Mouse (Mus musculus) frontal cortex, postnatal 36 days (tissue): ENCODE data around the gene Olfr223.
"Not testable (repeated sequence)": the region's sequence is repeated elsewhere in the genome, so short reads cannot be mapped to it uniquely, and the experiment has no call there.

Experiments
- DNase-seq, 2 experiments: peaks; one replicate each; pipeline ENCODE4 v3.0.0; 2022; ENCODE audit warnings: low spot score in 2 of 2

Gene Olfr223

DNA sequence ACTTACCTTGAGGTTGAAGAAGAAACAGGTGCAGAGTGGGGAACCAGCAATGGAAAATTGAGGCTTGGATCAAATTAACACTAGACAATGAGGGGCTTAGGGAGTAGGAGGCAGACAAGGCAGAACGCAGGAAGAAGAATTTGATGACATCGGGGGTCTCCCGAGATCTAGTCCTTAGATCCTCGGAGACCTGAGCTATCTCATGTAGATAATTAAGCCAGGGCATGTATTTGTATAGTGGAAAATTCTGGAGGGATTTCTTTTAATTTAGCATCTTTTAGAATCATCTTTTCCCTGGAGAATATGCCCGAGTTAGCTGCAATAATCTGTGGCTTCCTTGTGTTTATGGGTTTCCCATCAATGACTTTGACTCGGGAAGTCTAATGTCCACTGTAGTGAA lies at the start of gene Olfr223:
Gene Olfr223, minus strand, starts transcription at position 101 of the 400 bp plus-strand sequence.
- DNase-seq, result no peak

DNA sequence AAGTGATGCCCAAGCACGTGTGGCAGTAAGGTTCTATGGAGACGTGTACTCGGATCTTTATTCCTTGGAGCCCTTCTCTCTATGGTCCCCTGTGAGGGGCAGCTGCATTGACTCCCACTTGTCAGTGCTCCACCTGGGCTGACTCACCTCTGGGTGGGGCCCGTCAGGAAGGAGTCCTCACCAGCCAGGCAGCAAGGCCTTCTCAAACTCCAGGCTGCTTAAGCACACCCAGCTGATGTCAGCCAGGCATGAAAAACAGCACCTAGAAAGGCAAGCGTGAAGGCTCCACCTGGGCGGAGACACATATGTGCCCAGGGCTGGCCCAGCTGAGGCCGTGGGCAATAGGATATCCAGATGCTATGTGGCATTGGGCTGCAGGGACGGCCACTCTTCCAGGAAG lies 49.3 kb upstream of the Olfr223 start:
- DNase-seq, result no peak

DNA sequence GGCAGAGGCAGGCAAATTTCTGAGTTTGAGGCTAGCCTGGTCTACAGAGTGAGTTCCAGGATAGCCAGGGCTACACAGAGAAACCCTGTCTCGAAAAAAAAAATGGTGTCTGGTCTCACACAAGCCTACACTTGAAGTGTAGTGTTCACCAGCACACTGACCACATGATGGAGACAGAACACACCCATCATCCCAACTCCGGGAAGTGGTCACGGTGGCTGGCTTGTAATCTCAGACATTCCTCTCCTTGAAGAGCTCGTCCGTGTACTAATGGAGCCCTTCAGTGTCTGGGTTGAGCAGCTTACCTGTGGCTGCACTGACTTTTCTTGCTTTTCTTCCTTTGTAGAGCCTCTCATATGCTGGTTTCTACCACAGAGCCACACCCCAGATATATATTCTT lies 48.1 kb upstream of the Olfr223 start:
- DNase-seq, result no peak

DNA sequence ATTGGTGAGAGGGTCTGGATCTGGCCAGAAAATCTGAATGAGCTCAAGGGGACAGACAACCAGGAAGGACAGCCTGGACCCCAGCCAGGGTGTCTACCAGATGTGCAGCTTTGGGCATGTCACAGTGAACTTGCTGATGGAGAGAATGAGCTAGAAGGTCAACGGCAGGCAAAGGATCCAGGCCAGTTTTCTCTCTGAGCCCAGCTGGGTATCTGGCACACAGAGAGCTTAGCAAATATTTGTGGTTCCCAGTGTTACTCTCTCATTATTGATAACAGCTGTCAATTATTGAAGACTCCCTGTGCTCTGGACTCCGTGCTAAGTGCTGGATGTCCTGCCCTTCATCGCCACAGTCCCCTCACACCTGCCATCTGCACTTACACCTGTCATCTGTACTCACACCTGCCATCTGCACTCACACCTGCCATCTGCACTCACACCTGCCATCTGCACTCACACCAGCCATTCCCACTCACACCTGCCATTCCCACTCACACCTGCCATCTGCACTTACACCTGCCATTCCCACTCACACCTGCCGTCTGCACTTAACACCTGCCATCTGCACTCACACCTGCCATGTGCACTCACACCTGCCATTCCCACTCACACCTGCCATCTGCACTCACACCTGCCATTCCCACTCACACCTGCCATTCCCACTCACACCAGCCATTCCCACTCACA lies 47.0 kb upstream of the Olfr223 start:
- no peak for DNase-seq

DNA sequence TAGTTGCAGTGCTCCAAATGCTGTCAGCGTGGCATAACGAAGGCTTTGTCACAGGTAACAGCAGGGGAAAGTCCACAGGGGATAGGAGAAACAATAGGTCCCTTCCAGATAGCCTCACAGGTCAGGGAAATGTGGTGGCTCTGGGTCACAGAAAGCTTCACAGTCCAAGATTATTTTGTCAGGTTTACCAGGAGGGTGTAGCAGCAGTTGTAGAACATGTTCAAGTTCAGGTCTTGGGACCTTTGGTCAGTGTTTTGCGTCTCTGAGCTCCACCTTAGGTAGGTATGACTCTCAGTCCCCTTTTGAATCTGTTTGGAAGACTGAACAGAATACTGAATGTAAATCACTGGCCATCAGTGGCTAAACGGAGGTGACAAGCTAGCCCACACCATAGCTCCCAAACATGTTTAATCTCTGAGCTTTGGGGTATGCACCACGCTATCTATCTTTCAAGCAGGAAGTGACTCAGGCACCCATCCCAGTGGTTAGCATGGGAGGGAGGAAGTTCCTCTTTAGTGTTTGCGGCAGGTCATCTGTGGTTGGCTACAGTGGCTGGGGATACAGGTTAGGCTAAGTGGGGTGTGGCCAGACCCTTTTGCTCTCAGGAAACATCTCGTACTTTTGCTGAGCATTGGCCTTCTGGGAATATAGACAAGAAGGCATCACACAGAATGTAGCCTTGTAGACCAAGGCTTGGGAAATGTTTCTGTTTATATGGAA lies 43.8 kb upstream of the Olfr223 start:
- DNase-seq, result no peak

DNA sequence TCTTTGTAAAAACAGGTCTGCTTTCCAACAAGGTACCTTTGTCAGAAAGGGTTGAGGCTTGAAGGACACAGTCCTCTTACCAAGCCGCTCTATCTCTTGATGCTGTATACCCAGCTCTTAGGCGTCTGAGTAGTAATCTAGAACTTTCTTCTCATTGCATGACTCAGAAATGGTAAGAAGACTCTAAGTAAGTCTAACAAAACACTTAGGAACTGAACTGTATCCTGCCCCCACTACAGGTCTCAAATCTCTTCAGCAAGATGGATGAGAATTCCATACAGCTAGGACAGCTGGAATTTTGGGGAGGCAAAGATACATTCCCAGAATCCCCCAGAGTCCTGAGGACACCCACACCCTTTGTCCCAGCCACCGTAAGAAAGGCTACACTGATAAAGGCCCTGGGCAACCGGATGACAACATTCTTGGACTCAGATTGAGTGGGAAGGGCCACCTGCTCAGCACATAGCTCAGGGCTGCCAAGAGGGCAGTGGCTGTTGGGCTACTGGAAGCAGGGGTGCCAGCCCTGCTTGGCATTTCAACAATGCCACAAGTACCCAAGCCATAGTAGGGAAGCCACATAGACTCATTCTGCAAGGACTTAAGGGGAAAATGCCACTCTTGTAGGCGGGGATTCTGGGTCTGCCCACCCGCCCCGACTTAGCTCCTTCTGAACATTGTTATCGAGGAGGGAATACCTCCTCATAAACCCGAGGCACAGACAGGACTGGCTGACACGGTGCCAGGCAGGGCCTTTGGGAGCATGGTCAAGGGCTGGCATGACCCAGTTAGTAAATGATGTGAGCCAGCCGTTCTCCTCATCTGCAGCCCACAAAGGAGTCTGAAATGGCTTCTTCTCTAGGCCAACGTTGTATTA lies 43.0 kb upstream of the Olfr223 start:
- no peak for DNase-seq

DNA sequence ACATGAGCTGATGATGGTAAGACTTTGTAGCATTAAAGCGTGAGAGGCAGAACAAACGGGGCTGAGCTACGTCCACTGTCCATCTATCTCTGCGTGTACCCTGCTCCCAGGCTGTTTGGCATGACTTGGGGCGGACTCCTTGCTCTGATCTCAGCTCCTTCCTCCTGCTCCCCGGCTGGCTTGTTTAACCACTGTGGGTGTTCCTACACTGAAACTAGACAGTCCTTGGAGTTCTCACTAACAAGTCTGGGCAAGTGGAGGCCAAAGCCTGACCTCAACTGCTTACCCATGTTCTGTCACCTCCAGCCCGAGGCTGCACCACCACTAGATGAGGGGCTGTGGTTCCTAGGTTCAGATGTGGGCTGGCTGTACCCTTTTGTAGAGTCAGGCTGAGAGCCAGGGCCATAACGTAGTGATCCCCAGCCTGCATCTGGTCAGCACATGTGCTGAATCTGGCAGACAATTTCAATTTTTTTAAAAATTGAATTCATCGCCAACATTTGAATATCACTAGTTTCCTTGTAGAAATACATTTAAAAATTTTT lies 42.2 kb upstream of the Olfr223 start:
- no peak for DNase-seq

DNA sequence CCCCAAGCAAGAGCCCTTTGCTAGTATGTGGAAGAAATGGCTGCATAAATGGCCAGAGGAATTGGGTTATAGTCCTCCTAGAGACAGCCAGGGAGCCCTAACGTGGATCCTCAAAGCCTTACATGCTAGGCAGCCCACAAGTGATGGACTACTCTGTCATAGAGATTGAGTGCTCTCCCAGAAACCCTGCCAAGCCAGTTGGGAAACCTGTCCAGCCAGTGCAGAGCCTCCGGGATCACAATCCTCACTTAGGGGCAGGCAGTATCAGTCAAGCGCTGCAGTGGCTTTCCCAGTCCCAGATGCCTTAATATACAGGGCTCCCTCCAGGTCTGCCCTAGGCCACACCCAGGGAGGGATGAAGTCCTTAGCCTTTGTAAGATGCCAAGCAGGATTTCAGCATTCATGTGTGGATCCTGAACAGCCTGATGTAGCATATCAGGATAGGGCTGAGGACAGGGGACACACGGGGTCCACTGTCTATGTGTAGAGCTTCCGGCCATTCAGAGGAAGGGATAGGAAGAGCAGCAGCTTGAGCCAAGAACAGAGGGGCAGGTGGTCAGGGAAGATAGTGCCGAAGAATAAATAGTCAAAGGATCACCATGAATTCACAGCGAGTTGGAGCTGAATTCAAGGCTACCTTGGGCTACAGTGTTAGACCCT lies 41.0 kb upstream of the Olfr223 start:
- no peak for DNase-seq

DNA sequence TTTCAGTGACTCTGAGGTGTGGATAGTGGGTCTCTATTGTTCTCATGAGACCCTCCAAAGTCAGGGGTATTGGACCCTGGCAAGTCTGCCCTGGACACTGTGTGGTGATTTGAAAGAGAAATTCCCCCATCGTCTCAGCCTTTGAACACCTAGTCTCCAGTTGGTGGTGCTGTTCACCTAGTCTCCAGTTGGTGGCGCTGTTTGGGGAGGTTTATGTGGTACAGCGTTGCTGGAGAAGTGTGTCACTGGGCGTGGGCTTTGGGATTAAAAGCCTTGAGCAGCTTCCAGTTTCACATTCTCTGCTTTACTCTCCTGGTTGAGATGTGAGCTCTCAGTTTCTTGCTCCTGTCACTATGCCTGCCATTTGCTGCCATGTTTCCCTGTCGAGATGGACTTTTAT lies 39.9 kb upstream of the Olfr223 start:
- DNase-seq, result peak; percentile 24 to 28

DNA sequence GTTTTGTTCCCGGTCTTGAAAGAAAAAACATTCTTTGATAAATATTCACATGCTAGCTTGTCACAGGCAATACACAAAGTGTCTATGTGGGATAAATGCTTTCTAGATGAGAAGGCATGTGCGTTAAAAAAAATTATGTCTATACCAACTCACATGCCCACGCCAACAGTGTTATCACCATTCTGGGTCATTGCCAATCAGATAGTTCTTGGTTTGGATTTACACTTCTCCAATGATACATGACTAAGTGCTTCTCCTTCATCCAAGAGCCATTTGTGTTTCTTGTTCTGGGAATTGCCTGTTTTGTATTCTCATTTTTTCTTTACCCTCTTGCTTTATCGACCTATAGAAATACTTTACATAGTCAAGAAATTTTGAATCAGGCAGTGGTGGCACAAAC lies 38.9 kb upstream of the Olfr223 start:
- no peak for DNase-seq

DNA sequence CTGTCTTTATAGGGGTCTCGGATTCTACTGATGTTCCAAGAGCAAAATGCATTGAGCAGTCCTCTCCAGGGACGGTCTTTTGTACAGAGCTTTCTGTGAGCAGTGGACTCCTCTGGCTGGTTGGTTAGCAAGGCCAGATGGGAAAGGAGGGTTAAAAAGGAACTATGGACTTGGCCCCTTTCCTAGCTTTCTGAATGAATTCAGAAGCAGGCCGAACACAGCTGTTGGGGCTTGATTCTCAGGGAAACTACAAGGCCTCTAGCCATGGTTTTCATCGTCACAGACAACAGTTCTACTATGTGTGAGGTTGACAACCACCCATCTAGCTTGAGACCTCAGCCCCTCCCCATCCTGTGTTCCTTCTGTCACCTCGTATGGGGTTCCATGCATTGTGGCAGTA lies 36.8 kb upstream of the Olfr223 start:
- DNase-seq, result no peak

DNA sequence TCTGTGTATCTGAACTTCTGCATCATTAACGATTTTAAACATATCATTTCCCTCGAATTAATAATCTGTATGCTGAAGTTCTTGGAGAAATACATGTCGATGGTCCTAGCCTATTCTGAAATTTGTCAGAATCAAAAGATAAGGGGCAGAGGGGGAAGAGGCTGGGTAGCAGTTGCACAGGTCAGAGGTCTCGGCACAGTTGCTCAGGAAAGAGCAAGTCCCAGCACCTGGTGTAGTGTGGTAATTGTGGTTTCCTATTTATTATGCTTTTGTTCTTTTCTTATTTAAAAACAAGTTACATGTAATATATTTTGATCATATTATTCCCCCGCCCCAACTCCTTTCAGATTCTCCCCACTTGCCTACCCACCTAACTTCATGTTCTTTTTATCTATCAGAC lies 35.1 kb upstream of the Olfr223 start:
- no peak for DNase-seq

DNA sequence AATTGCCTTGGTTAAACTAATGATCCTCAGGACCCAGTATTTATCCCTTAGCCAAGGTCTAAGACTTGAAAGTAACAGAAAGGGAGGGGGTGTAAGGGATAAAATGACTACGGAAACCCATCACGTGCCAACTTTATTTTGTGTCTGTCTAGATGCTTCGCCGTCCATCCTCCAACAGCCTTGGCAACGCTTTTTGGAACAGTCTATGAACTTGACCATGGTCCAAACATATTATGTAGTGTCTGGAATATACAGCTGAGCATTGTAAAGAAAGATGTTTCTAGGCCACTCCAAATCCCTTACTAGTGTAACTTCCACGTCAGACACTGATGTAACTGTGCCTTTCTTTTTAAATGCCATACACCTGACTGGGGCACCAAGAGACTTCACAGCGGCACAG lies 33.1 kb upstream of the Olfr223 start:
- no peak for DNase-seq

DNA sequence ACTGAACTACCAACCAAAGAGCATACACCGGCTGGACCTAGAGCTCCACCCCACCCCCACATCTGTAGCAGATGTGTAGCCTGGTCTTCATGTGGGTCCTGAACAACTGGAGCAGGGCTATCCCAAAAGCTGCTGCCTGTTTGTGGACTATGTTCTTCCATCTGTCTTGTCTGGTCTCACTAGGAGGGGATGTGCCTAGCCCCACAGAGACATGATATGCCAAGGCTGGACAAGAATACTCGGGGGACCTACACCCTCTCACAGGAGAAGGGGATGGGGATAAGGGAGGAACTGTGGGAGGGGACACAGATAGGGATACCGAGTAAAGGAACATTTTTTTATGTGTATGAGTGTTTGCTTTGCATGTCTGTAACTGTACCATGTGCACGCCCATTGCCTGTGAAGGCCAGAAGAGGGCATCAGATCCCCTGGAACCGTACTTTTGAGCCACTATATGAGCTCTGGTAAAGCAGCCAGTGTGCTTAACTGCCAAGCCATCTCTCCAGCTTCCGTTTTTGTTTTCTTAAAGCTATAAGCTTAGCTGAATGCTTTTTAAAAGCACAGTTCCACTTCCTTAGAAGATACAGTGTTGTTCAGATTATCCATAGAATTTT lies 31.0 kb upstream of the Olfr223 start:
- peak; percentile 53 to 81 for DNase-seq

DNA sequence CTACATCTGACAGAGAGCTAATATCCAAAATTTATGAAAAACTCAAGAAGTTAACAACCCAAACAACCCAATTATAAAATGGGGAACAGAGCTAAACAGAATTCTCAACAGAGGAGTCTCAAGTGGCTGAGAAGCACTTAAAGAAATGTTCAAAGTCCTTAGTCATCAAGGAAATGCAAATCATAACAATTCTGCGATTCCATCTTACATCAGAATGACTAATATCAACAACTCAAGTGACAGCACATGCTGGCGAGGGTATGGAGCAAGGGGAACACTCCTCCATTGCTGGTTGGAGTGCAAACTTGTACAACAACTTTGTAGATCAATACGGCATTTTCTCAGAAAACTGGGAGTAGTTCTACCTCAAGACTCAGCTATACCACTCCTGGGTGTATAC lies 29.1 kb upstream of the Olfr223 start:
- no peak for DNase-seq

DNA sequence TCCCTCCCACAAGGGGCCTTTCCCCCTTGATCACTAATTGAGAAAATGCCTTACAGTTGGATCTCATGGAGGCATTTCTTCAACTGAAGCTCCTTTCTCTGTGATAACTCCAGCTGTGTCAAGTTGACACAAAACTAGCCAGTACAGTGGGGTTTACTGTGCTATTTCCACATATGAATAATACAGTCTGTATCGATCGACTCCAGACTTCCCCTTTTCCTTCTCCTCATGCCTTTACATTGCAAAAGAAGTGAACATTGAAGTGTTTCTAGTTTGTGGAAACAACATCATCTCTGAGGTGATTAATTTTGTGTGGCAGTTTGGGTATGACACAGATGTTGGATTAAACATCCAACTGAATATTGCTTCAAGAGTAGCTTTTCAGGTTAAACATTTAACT lies 23.9 kb upstream of the Olfr223 start:
- DNase-seq, result not testable (repeated sequence)

DNA sequence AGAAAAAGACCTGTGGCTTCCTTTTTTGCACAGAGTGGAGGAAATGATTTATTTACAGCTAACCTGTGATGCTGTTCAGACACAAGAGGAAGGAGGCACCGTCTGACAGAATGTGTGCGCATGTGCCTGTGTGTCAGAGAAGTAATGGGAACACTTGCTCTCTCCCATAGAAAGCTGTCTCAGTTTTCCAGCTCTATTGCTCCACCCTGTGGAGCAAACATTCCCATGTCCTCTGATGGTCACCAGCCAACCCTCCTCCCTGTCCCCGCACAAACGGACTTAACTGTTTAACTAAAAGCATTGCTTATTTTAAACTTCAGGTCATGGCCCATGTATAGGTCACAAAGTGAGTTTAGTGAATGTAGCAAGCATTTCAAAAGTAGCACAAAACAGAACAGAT lies 21.0 kb upstream of the Olfr223 start:
- peak; percentile 24 to 49 for DNase-seq

DNA sequence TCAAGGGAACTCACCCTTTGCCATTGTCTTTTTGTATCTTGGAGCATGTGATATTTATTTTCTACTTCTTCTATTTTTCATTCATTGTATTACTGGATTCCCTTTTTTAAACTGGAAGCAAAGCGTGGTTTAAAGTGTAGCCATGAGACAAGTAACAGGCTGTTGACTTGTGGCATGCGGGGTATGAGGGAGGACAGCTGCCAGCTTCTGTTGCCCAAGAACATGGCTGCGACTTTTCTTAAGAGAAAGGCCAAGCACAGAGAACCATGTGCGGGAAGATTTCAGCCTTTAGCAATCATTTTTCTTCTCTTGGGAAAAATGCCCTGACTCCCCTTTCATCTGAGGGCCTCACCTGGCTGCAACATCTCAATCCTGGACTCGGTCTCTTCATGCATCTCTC lies 18.6 kb upstream of the Olfr223 start:
- DNase-seq, result no peak

DNA sequence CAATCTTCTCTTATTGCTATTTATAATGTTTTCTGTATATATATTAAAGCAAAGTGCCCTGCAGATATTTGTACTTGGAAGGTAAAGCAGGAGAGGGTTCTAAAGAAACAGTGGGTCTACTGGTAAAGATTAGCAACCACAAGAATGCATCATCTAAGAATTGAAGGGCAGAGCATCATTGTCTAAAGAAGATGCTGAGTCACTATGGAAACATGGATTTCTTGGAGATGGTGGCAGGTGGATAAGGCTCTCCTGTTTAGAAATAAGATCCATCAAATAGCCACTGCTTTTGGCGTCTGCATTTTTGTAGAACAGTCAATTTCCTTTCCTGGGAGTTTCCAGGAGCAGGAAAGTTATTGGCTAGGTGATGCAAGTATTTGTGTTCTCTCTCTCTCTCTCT lies 9.2 kb upstream of the Olfr223 start:
- DNase-seq, result no peak

DNA sequence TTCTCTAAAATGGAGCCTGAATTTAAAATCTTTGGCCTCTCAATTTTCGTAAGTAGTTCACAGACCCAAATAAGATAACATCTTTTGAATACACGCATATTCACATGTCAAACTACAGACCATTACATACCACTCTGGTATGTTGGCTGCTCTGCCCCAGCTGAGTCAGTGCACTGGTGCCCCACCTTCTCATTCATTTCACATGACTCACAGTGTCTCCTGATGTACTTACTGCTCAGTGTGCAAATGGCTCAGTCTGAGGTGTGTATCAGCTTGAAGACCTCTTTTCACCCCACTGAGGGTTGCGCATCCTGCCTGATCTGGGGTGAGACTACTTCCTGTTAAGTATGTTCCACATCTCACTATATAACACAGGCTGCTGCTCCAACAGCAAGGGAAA lies 7.8 kb upstream of the Olfr223 start:
- no peak for DNase-seq

DNA sequence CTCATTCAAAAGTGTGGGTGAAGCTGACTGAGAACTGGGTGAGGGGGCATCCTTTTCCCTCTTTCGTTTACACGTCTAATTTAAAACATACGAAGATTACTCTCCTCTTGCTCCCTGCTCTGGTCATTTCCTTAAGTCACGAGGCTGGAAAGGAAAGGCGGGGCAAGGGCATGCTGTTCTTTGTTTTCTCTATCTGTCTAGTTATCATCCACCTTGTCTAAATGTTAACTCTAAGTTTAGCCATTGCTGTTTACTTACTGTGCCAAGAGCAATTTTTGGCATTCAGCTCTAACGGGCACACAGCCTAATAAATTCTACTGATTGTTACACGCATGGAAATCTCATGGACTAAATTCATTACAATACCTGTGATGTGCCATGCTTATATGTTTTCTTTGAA lies 6.1 kb upstream of the Olfr223 start:
- no peak for DNase-seq
